Mouse (Mus musculus) myocyte (in vitro differentiated cells): ENCODE results near the gene C1qtnf6. TPM values are rescaled to one million over a fixed set of nuclear protein-coding genes. Genes with fewer than 3 reads are reported as not detected.

Experiments
- H3K27me3 ChIP-seq: one replicate; pipeline ENCODE4 v1.6.1; 2011; ENCODE audit not compliant: control insufficient read depth, insufficient read depth, insufficient read length
- H3K36me3 ChIP-seq: one replicate; pipeline ENCODE4 v1.6.1; 2011; ENCODE audit not compliant: control insufficient read depth, insufficient read depth
- H3K4me2 ChIP-seq: one replicate; pipeline ENCODE4 v1.6.1; 2011; ENCODE audit warnings: low read depth, control low read depth
- H3K4me3 ChIP-seq: one replicate; pipeline ENCODE4 v1.5.1; 2011; ENCODE audit warnings: mild to moderate bottlenecking, control low read depth, moderate library complexity
- H3K79me2 ChIP-seq: one replicate; pipeline ENCODE4 v1.6.1; 2011; ENCODE audit not compliant: control insufficient read depth, insufficient read depth
- H3ac ChIP-seq: one replicate; pipeline ENCODE4 v1.6.1; 2011; ENCODE audit not compliant: control insufficient read depth, insufficient read length
- CEBPB ChIP-seq: IDR thresholded peaks from 2 replicates; pipeline ENCODE4 v1.6.1; 2011; ENCODE audit warnings: mild to moderate bottlenecking, moderate library complexity; ENCODE audit not compliant: poor library complexity, insufficient read depth, severe bottlenecking
- E2F4 ChIP-seq: IDR thresholded peaks from one replicate; pipeline ENCODE4 v1.6.1; 2011; ENCODE audit warnings: mild to moderate bottlenecking, control low read depth, moderate library complexity; ENCODE audit not compliant: insufficient read depth
- MAX ChIP-seq: IDR thresholded peaks from one replicate; pipeline ENCODE4 v1.6.1; 2011; ENCODE audit warnings: low read depth, mild to moderate bottlenecking, control low read depth
- MYOD1 ChIP-seq, 3 experiments: IDR thresholded peaks; one replicate each; pipeline ENCODE4 v1.6.1; 2011; ENCODE audit warnings: control low read depth in 2 of 3, low read depth in 2 of 3, mild to moderate bottlenecking in 2 of 3, moderate library complexity in 1 of 3; ENCODE audit not compliant: insufficient read length in 2 of 3, control insufficient read depth in 1 of 3
- MYOG ChIP-seq, 3 experiments: IDR thresholded peaks; one replicate each; pipeline ENCODE4 v1.6.1; 2011; ENCODE audit warnings: control low read depth in 2 of 3, low read depth in 2 of 3, mild to moderate bottlenecking in 2 of 3; ENCODE audit not compliant: insufficient read length in 2 of 3, control insufficient read depth in 1 of 3, insufficient read depth in 1 of 3
- POLR2A ChIP-seq: IDR thresholded peaks from one replicate; pipeline ENCODE4 v1.6.1; 2011; ENCODE audit warnings: low read depth, mild to moderate bottlenecking, control low read depth, moderate library complexity; ENCODE audit not compliant: insufficient read length
- POLR2AphosphoS2 ChIP-seq: IDR thresholded peaks from one replicate; pipeline ENCODE4 v1.6.1; 2011; ENCODE audit warnings: low read depth, control low read depth; ENCODE audit not compliant: insufficient read length
- REST ChIP-seq: IDR thresholded peaks from one replicate; pipeline ENCODE4 v1.6.1; 2011; ENCODE audit warnings: mild to moderate bottlenecking, control low read depth, moderate library complexity; ENCODE audit not compliant: insufficient read depth, insufficient read length
- SRF ChIP-seq: IDR thresholded peaks from one replicate; pipeline ENCODE4 v1.6.1; 2011; ENCODE audit warnings: low read depth; ENCODE audit not compliant: control insufficient read depth, insufficient read length
- TCF12 ChIP-seq: IDR thresholded peaks from one replicate; pipeline ENCODE4 v1.6.1; 2011; ENCODE audit warnings: mild to moderate bottlenecking, control low read depth; ENCODE audit not compliant: poor library complexity, insufficient read depth, severe bottlenecking
- TCF3 ChIP-seq: IDR thresholded peaks from one replicate; pipeline ENCODE4 v1.6.1; 2011; ENCODE audit warnings: low read depth, control low read depth; ENCODE audit not compliant: insufficient read length
- USF1 ChIP-seq: IDR thresholded peaks from one replicate; pipeline ENCODE4 v1.6.1; 2011; ENCODE audit warnings: low read depth, mild to moderate bottlenecking, control low read depth, moderate library complexity
- polyA plus RNA-seq: library from polyadenylated mRNA; unstranded; fragments of >200 nt; fragmentation: generic; extraction: Trizol; gene quantifications from one replicate; pipeline ENCODE4 v1.2.1, GENCODE M21; 2012; ENCODE audit warnings: missing spikeins

Gene C1qtnf6
- polyA plus RNA-seq, 1 experiment = 66.2 TPM

DNA sequence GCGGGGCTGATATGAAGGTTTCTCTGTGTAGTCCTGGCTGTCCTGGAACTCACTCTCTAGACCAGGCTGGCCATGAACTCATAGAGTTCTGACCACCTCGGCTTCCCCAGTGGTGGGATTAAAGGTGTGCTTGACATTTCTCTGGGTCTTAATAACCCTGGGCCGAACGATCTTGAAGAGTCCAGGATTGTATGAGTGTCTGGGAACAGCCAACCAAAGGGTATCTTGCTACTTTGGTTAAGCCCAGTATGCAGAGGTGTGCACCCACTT, 170 bp upstream of the C1qtnf6 start:
- no peak for TF ChIP-seq POLR2AphosphoS2
- no peak for TF ChIP-seq POLR2A
- peaks cover 22% of the 10 kb centered on the region for H3K79me2 ChIP-seq

GRCm38 (mm10) chr15:78530141-78530540, 1.1 kb downstream of the C1qtnf6 start:
- peaks cover 22% of the 10 kb centered on the region for H3K79me2 ChIP-seq
- H3K4me2 ChIP-seq = peak overlapping the region; percentile 93
- H3ac ChIP-seq = no peak overlapping the region
- H3K27me3 ChIP-seq = no peaks in the 10 kb centered on the region
- no peaks in the 10 kb centered on the region for H3K36me3 ChIP-seq
- no peak for TF ChIP-seq MYOG (IDR thresholded peaks at IDR 0.05; ENCODE audit: control insufficient read depth in 1 of 3, insufficient read depth in 1 of 3, insufficient read length in 2 of 3, low read depth in 2 of 3)
- no peak for TF ChIP-seq POLR2A
- no peak for TF ChIP-seq TCF3
- TF ChIP-seq USF1 = no peak
- TF ChIP-seq TCF12 = no peak
- TF ChIP-seq POLR2AphosphoS2 = no peak
- TF ChIP-seq CEBPB = no peak
- no peak for TF ChIP-seq REST
- TF ChIP-seq MYOD1 (IDR thresholded peaks at IDR 0.05; ENCODE audit: control insufficient read depth in 1 of 3, insufficient read length in 2 of 3, low read depth in 2 of 3) = no peak
- no peak for TF ChIP-seq E2F4
- TF ChIP-seq MAX = no peak
- no peak for TF ChIP-seq SRF
- peak overlapping the region; percentile 62 for H3K4me3 ChIP-seq

More for the DNA sequence above, 170 bp upstream of the C1qtnf6 start:
- Histone ChIP-seq H3K4me2 (peak overlapping the region; percentile 93), H3K4me3 (peak overlapping the region; percentile 62), H3ac (no peak overlapping the region), H3K27me3 (no peaks in the 10 kb centered on the region), H3K36me3 (no peaks in the 10 kb centered on the region)

DNA sequence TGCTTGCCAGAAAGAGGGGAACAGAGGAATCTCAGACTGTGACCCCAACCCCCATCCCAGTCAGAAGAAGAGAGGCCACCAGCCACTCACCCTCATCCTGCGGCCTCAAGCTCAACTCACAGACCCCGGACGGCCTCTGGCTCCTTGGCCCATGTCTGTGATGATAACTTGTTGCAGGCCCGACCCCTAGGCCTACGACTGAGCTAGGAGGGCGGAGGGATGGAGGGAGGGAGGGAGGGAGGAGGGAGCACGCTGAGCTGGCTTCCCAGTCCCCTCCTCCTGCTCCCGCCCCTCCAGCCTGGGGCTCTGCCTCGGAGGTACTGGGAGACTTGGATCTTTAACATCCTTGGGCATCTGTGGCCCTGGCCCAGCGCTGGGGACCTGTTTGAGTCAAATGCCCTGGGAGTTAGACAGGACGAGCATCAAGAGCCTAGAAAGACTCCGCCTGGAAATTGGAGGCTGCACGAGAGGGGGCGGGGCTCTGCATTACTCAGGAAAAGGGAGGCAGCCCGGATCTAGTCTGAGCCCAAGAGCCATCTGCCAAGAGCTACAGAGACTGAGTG, 1.7 kb downstream of the C1qtnf6 start:
- peak overlapping the region; percentile 93 for H3K4me2 ChIP-seq
- peaks cover 22% of the 10 kb centered on the region for H3K79me2 ChIP-seq
- H3ac ChIP-seq = peak overlapping the region; percentile 9
- H3K36me3 ChIP-seq = no peaks in the 10 kb centered on the region
- H3K27me3 ChIP-seq = no peaks in the 10 kb centered on the region
- peak overlapping the region; percentile 62 for H3K4me3 ChIP-seq
- TF ChIP-seq MYOG (IDR thresholded peaks at IDR 0.05; ENCODE audit: control insufficient read depth in 1 of 3, insufficient read depth in 1 of 3, insufficient read length in 2 of 3, low read depth in 2 of 3) = no peak
- peak; percentile 62 for TF ChIP-seq POLR2A
- TF ChIP-seq E2F4 = no peak
- no peak for TF ChIP-seq REST
- TF ChIP-seq CEBPB = no peak
- TF ChIP-seq USF1 = no peak
- TF ChIP-seq MYOD1 (IDR thresholded peaks at IDR 0.05; ENCODE audit: control insufficient read depth in 1 of 3, insufficient read length in 2 of 3, low read depth in 2 of 3) = no peak
- TF ChIP-seq SRF = no peak
- TF ChIP-seq TCF12 = no peak
- TF ChIP-seq POLR2AphosphoS2 = peak; percentile 48
- no peak for TF ChIP-seq TCF3

GRCm38 (mm10) chr15:78528726-78529411, 2.3 kb downstream of the C1qtnf6 start:
- TF ChIP-seq REST = no peak
- TF ChIP-seq TCF12 = no peak
- no peak for TF ChIP-seq TCF3
- no peak for TF ChIP-seq MYOD1 (IDR thresholded peaks at IDR 0.05; ENCODE audit: control insufficient read depth in 1 of 3, insufficient read length in 2 of 3, low read depth in 2 of 3)
- TF ChIP-seq CEBPB = no peak
- no peak for TF ChIP-seq MYOG (IDR thresholded peaks at IDR 0.05; ENCODE audit: control insufficient read depth in 1 of 3, insufficient read depth in 1 of 3, insufficient read length in 2 of 3, low read depth in 2 of 3)
- TF ChIP-seq POLR2A = peak; percentile 14
- peak; percentile 94 for TF ChIP-seq USF1
- TF ChIP-seq MAX = no peak
- TF ChIP-seq SRF = no peak

DNA sequence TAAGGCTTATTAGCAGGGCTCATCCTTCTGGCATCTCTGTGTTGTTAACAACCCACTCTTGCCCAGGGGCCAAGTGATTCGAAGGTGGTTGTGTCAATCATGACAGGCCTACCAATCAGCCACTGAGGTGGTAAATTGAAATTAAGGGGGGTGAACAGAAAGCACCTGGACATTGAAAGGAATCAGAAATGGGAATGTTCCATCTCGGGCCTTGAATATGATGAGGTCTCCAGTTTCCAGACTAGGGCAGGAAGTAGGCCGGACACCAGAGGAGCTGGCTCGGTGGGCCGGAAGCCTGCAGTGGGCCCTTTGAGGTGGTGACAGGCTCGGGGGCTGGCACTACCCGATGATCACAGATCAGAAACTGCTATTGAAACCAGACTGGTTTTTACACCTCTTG, 3.2 kb downstream of the C1qtnf6 start:
- Histone ChIP-seq H3K79me2 (peaks cover 22% of the 10 kb centered on the region), H3K4me3 (peak overlapping the region; percentile 62), H3ac (no peak overlapping the region), H3K4me2 (peak overlapping the region; percentile 93), H3K36me3 (no peaks in the 10 kb centered on the region), H3K27me3 (no peaks in the 10 kb centered on the region)
- TF ChIP-seq USF1 = no peak
- peak; percentile 66 for TF ChIP-seq E2F4

More at GRCm38 (mm10) chr15:78528726-78529411, 2.3 kb downstream of the C1qtnf6 start:
- Histone ChIP-seq H3K27me3 (no peaks in the 10 kb centered on the region), H3K36me3 (no peaks in the 10 kb centered on the region), H3K4me2 (peak overlapping the region; percentile 93), H3K4me3 (peak overlapping the region; percentile 62), H3ac (peak overlapping the region; percentile 9), H3K79me2 (peaks cover 22% of the 10 kb centered on the region)
